Mouse (Mus musculus): ENCODE measurements at regions not wholly inside any gene's neighbourhood (a gene's known extent, or its start where the extent isn't known, plus 50 kb on each side); places are given as distances from the start of the nearest gene placed in this dataset.

DNA sequence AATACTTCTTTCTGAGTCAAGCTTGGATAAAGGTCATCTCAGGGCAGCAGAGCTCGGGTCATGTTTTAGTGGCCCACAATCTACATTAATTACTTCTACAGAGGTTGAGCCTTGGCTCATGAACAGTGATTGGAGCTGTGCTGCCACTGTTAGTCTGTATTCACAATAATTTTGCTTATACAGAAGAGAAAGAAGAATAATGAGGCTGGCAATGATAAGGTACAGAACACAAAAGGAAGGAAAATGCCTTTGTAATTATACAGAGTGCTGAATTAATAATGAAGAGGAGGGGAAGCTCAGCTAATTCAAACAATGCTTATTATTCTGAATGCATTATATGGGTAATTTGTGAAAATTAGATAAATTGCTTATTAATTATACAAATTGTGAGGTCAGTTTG lies 573.9 kb upstream of the Cblb start:
- no peak for DNase-seq

GRCm38 (mm10) chr16:51475690-51476089 lies 555.3 kb upstream of the Cblb start:
- no peak for DNase-seq

- DNase-seq, result no peak
Measured at GRCm38 (mm10) chr16:51496096-51496495, 534.9 kb upstream of the Cblb start.

DNA sequence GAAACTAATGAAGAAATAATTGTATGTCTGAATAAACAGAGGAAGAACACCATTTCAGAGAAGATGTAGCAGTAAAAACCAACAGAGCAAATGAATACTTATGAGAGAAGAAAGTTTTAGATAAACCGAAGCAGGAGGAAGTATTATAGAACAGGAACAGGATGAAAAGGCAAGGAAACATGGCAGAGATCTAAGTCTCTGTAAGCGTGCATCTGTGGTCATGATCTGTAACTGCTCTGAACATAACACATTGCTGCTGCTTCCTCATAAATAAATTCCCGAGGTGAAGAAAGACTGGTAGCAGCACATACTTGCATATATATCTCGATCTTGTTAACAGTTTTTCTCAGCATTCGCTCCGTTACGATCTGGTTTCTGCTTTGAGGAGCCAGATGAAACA lies 533.2 kb upstream of the Cblb start:
- no peak for DNase-seq

GRCm38 (mm10) chr16:51517079-51517478 lies 513.9 kb upstream of the Cblb start:
- DNase-seq, result no peak

DNA sequence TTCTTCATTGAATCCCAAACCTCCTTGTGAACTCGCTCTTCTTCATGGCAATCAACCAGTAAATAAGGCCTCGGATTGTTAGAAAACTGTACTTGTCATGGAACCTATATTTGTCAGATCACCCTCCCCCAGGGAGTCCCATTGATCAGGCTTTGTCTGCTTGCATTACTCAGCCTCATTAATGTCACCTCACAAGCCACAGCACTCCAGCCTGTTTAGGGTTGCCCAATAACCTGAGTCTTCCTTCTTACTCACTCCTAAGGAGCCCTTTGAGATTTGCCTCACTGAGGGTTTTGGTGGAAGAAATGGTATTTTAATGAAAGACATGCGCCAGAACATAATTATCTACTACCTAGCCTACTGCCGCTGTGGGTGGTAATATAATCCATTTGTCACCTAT lies 510.3 kb upstream of the Cblb start:
- DNase-seq, result no peak

- DNase-seq, result no peak
Measured at GRCm38 (mm10) chr16:51521317-51522092, 509.5 kb upstream of the Cblb start.

GRCm38 (mm10) chr16:51524023-51524422 lies 507.0 kb upstream of the Cblb start:
- no peak for DNase-seq

- DNase-seq, result no peak
Measured at GRCm38 (mm10) chr16:51532496-51532895, 498.5 kb upstream of the Cblb start.

GRCm38 (mm10) chr16:51543769-51544168 lies 487.3 kb upstream of the Cblb start:
- no peak for DNase-seq

- DNase-seq, result no peak
Measured at GRCm38 (mm10) chr16:51547032-51547431, 484.0 kb upstream of the Cblb start.

DNA sequence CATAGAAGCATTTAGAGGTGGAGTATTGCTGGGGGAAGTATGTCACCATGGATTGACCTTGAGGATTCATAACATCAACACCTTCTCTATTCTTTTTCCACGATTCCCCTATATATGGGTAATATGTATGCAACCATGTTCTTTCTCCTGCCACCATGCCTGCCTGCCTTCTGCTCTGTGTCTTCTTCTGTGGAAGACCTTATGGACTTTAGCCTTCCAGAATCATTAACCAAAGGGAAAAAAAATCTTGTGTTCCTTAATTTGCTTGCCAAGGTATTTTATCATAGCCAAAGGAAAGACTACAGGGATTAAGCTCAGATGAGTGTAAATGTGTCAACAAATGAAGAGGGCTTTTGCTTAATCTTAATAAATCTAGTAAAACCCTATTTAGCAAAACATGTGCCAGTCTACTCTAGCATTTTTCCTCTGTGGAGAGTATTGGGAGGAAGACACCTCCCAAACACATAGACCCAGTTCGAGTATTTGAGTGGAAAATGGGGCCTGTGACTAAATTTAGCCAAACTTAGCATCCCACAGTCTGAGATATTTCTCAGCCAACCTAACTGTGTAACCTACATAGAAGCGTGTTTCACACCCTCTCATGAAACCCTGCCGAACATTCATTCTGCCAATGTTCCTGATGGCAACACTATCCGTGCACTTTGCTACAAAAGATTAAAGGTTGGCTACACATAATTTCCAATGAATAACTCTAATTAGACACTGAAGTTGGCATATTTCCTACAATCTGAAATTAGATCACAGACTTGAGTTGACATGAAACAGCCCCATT lies 468.0 kb upstream of the Cblb start:
- DNase-seq, result no peak

- DNase-seq, result no peak
Measured at GRCm38 (mm10) chr16:51564064-51564463, 467.0 kb upstream of the Cblb start.

GRCm38 (mm10) chr16:51577915-51578593 lies 453.0 kb upstream of the Cblb start:
- no peak for DNase-seq

GRCm38 (mm10) chr16:51580525-51580924 lies 450.5 kb upstream of the Cblb start:
- no peak for DNase-seq

GRCm38 (mm10) chr16:51589924-51590397 lies 441.1 kb upstream of the Cblb start:
- peak; percentile 0 for DNase-seq

- no peak for DNase-seq
Measured at GRCm38 (mm10) chr16:51617579-51617978, 413.4 kb upstream of the Cblb start.

- DNase-seq, result no peak
Measured at GRCm38 (mm10) chr16:51646646-51647045, 384.4 kb upstream of the Cblb start.

DNA sequence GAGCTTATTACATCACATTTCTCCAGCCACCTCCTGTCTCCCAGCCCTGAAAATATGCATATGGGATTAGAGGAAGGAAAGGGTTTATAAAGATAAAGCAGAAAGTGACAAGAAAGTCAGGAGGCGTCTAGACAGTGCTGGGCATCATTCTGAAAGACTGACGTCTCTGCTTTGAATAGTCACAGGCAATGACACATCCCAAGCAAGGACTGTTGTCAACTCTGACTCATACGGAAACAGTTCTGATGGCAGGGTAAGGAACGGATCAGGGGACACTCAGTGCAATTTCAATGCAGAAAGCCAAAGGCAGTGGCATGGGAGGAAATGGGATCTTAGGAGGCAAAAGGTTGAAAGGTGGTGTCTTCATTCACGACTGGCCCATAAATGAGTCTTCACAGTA lies 380.9 kb upstream of the Cblb start:
- DNase-seq, result no peak

DNA sequence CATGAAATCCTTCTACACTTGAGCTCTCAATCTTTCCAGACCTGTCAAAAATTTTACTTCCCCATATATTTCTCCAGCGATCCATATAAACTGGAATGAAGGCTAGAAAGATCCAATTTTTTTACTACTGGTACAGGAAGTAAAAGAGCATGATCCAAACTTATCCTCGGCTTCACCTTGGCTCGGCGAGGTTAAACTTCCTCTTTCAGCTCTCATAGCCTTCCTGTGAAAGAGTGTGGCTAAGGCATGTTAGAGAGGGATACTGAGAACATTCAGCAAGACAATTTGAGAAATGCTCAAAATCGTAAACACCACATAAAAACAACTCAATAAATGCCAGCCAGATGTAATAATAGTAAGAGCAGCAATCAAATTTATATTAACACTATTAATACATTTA lies 380.3 kb upstream of the Cblb start:
- no peak for DNase-seq

- no peak for DNase-seq
Measured at GRCm38 (mm10) chr16:51661693-51662092, 369.3 kb upstream of the Cblb start.

DNA sequence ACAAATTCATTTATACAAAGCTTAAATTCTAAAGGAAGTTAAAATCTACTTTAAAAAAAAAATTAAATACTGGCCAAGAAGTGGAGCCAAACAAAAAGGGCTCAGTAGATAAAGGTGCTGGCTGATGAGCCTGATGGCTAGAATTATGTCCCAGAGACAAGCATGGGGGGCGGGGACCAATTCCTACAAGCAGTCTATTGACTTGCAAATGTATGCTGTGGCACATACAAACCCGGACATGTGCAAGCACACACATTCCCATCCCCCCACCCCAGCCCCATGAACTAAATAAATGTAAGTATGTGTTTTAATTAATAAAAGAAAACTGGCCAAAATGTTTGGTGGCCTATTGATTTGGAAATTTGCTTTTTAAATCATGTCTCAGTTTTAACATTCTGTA lies 366.7 kb upstream of the Cblb start:
- no peak for DNase-seq

DNA sequence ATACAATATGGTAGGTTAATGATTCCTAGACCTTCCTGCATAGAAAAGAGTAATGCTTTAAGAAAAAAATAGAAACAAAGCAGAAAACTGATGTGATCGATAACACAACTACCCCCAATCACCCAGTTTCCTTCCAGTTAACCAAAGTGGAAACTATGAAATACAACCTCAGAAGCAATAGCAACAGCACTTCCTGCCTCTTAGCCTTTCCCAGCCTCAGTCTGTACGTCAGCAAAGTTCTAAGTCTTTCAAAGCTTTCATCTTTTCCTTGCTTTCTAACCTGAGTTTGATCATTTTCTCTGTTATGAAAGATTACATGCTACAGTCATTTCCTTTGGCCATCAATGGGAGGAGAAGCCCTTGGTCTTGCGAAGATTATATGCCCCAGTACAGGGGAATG lies 355.9 kb upstream of the Cblb start:
- DNase-seq, result no peak
